Mouse (Mus musculus): ENCODE measurements around the gene Pkd1l1.

DNA sequence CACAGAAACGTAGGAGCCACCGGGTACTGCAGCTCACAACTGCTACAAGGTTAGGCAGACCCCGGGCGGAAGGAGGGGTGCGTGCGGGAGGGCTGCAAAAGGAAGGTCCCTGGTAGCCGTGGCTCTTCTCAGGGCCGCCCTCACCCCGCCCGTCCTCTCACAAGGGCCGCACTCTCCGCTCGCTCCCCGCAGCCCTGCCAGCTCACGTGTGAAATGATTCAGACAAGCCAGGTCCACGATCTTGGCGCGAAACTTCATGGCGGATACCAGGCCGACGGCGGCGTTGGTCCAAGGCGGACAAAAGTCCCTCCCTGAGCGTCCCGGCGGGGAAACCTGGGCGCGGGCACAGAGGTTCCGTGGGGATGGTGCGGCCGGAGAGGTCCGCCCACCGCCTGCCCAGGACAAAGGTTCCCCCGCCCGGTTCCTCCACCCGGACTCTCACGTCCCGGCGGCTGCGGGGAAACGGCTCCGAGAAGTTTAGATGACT is 37.8 kb upstream of the Pkd1l1 start, which contains the start of gene Hus1:
- TF ChIP-seq CTCF (IDR thresholded peaks at IDR 0.05; ENCODE audit: low read depth) (peak; percentile 12; the same call in 1 of the 2 replicates), EP300 (optimal IDR thresholded peaks at IDR 0.05) (no peak)
